Mouse (Mus musculus) liver, embryonic 14.5 days (tissue): ENCODE measurements around the gene Creb3l2.

Experiments used
- CTCF ChIP-seq: IDR thresholded peaks from 2 replicates; pipeline ENCODE4 v1.5.1; 2016; ENCODE audit warnings: antibody characterized with exemption, low read depth, control low read depth
- EP300 ChIP-seq: IDR thresholded peaks from 2 replicates; pipeline ENCODE4 v1.6.1; 2016; ENCODE audit warnings: antibody characterized with exemption, low read depth

GRCm38 (mm10) chr6:37415034-37415433 lies 26.9 kb downstream of the Creb3l2 start:
- no peak for TF ChIP-seq CTCF
- no peak for TF ChIP-seq EP300
